Mouse (Mus musculus) CH12.LX (cell line): ENCODE measurements around the gene Ggt5. TPM values are rescaled to one million over a fixed set of nuclear protein-coding genes. Genes with fewer than 3 reads are reported as not detected.

Experiments used
- DNase-seq: peaks from one replicate; pipeline ENCODE4 v3.0.0-alpha.2; 2013; ENCODE audit errors: extremely low read depth
- H3K27ac ChIP-seq: 2 replicates; pipeline ENCODE4 v1.5.1; 2012; ENCODE audit warnings: low read depth, mild to moderate bottlenecking, control low read depth, moderate library complexity; ENCODE audit not compliant: insufficient read depth
- H3K27me3 ChIP-seq: replicated peaks from 2 replicates; pipeline ENCODE3; 2012; ENCODE audit warnings: inconsistent platforms
- H3K36me3 ChIP-seq, 2 experiments: replicated peaks in 1 of 2; 2 replicates each; pipeline versions ENCODE3 to v1.6.1; 2012; ENCODE audit warnings: inconsistent platforms in 1 of 2, low read length in 1 of 2, mild to moderate bottlenecking in 1 of 2, mixed read lengths in 1 of 2, moderate library complexity in 1 of 2; ENCODE audit not compliant: control insufficient read depth in 1 of 2, insufficient read depth in 1 of 2
- H3K4me1 ChIP-seq, 2 experiments: 2 replicates each; pipeline ENCODE4 v1.6.1; 2012; ENCODE audit warnings: inconsistent platforms in 1 of 2, moderate library complexity in 1 of 2; ENCODE audit not compliant: insufficient read depth in 2 of 2, control insufficient read depth in 1 of 2
- H3K4me2 ChIP-seq: 2 replicates; pipeline ENCODE4 v1.6.1; 2012; ENCODE audit warnings: low read depth, mild to moderate bottlenecking, control low read depth; ENCODE audit not compliant: poor library complexity, insufficient read depth, severe bottlenecking
- H3K4me3 ChIP-seq, 3 experiments: fragments of 150-350 bp in 1 of 3; sonication (generic) in 1 of 3; replicated peaks in 1 of 3; 2 replicates each; pipeline versions ENCODE3 to v1.5.1; 2011 to 2012; ENCODE audit warnings: low read depth in 2 of 3, low read length in 2 of 3, mild to moderate bottlenecking in 2 of 3, moderate library complexity in 2 of 3, control low read depth in 1 of 3, improper control_type of control experiment in 1 of 3, inconsistent platforms in 1 of 3, mixed read lengths in 1 of 3; ENCODE audit not compliant: poor library complexity in 1 of 3
- H3K79me2 ChIP-seq: replicated peaks from 2 replicates; pipeline ENCODE4 v1.6.1; 2012; ENCODE audit warnings: mild to moderate bottlenecking, moderate library complexity; ENCODE audit not compliant: control insufficient read depth, poor library complexity, insufficient read depth, severe bottlenecking; ENCODE audit errors: extremely low read depth
- H3K9ac ChIP-seq: 2 replicates; pipeline ENCODE4 v1.6.1; 2012; ENCODE audit warnings: low read depth, mild to moderate bottlenecking, control low read depth, moderate library complexity; ENCODE audit not compliant: insufficient read depth
- H3K9me3 ChIP-seq: replicated peaks from 2 replicates; pipeline ENCODE3; 2012; ENCODE audit warnings: low read length, inconsistent platforms, mixed read lengths
- BHLHE40 ChIP-seq: IDR thresholded peaks from 2 replicates; pipeline ENCODE4 v1.6.1; 2011; ENCODE audit warnings: mild to moderate bottlenecking, low read depth, low read length, improper control_type of control experiment
- CHD1 ChIP-seq: IDR thresholded peaks from 2 replicates; pipeline ENCODE4 v1.6.1; 2012; ENCODE audit warnings: low read depth, low read length, improper control_type of control experiment, inconsistent platforms
- CHD2 ChIP-seq: IDR thresholded peaks from 2 replicates; pipeline ENCODE4 v1.6.1; 2011; ENCODE audit warnings: low read length, improper control_type of control experiment
- CTCF ChIP-seq, 2 experiments: IDR thresholded peaks in 1 of 2; conservative IDR thresholded peaks in 1 of 2; 2 replicates each; pipeline ENCODE4 v1.5.1; 2011 to 2012; ENCODE audit warnings: low read depth in 2 of 2, low read length in 2 of 2, improper control_type of control experiment in 1 of 2, inconsistent platforms in 1 of 2, mild to moderate bottlenecking in 1 of 2, moderate library complexity in 1 of 2
- ELF1 ChIP-seq: IDR thresholded peaks from 2 replicates; pipeline ENCODE4 v1.6.1; 2014; ENCODE audit warnings: low read depth, mild to moderate bottlenecking, inconsistent platforms, low read length, improper control_type of control experiment
- ETS1 ChIP-seq: conservative IDR thresholded peaks from 2 replicates; pipeline ENCODE4 v1.6.1; 2012; ENCODE audit warnings: low read depth, mild to moderate bottlenecking, inconsistent platforms, low read length, improper control_type of control experiment, moderate library complexity
- GABPA ChIP-seq: IDR thresholded peaks from 2 replicates; pipeline ENCODE4 v1.6.1; 2012; ENCODE audit warnings: low read depth, low read length, improper control_type of control experiment, inconsistent platforms; ENCODE audit not compliant: insufficient replicate concordance
- JUND ChIP-seq: conservative IDR thresholded peaks from 2 replicates; pipeline ENCODE4 v1.6.1; 2011; ENCODE audit warnings: low read depth, low read length, improper control_type of control experiment
- KAT2A ChIP-seq: IDR thresholded peaks from 2 replicates; pipeline ENCODE4 v1.6.1; 2012; ENCODE audit warnings: low read length, improper control_type of control experiment, inconsistent platforms; ENCODE audit not compliant: insufficient replicate concordance
- MAFK ChIP-seq: IDR thresholded peaks from 2 replicates; pipeline ENCODE4 v1.6.1; 2011; ENCODE audit warnings: low read length, improper control_type of control experiment; ENCODE audit not compliant: insufficient replicate concordance
- MAX ChIP-seq: IDR thresholded peaks from 2 replicates; pipeline ENCODE4 v1.6.1; 2011; ENCODE audit warnings: low read length, improper control_type of control experiment
- MAZ ChIP-seq: IDR thresholded peaks from 2 replicates; pipeline ENCODE4 v1.6.1; 2012; ENCODE audit warnings: low read depth, mild to moderate bottlenecking, inconsistent platforms, low read length, improper control_type of control experiment, moderate library complexity
- MEF2A ChIP-seq: IDR thresholded peaks from 2 replicates; pipeline ENCODE4 v1.6.1; 2014; ENCODE audit warnings: low read depth, mild to moderate bottlenecking, inconsistent platforms, low read length, improper control_type of control experiment, borderline replicate concordance
- MXI1 ChIP-seq: IDR thresholded peaks from 2 replicates; pipeline ENCODE4 v1.6.1; 2011; ENCODE audit warnings: mild to moderate bottlenecking, low read depth, low read length, improper control_type of control experiment
- MYC ChIP-seq: IDR thresholded peaks from 2 replicates; pipeline ENCODE4 v1.6.1; 2011; ENCODE audit warnings: low read depth, mild to moderate bottlenecking, improper control_type of control experiment, low read length
- NRF1 ChIP-seq: IDR thresholded peaks from 2 replicates; pipeline ENCODE4 v1.6.1; 2014; ENCODE audit warnings: low read depth, mild to moderate bottlenecking, inconsistent platforms, low read length, improper control_type of control experiment, moderate library complexity
- PAX5 ChIP-seq: IDR thresholded peaks from 2 replicates; pipeline ENCODE4 v1.6.1; 2012; ENCODE audit warnings: low read length, inconsistent platforms, mixed read lengths
- RCOR1 ChIP-seq: conservative IDR thresholded peaks from 2 replicates; pipeline ENCODE4 v1.6.1; 2012; ENCODE audit warnings: low read depth, mild to moderate bottlenecking, inconsistent platforms, low read length, improper control_type of control experiment
- SMC3 ChIP-seq: IDR thresholded peaks from 2 replicates; pipeline ENCODE4 v1.6.1; 2011; ENCODE audit warnings: low read depth, low read length, improper control_type of control experiment
- TBP ChIP-seq: conservative IDR thresholded peaks from 2 replicates; pipeline ENCODE4 v1.6.1; 2011; ENCODE audit warnings: low read depth, low read length, improper control_type of control experiment
- TCF12 ChIP-seq: IDR thresholded peaks from 2 replicates; pipeline ENCODE4 v1.6.1; 2014; ENCODE audit warnings: low read depth, mild to moderate bottlenecking, inconsistent platforms, low read length, improper control_type of control experiment
- UBTF ChIP-seq: IDR thresholded peaks from 2 replicates; pipeline ENCODE4 v1.6.1; 2012; ENCODE audit warnings: low read depth, mild to moderate bottlenecking, inconsistent platforms, low read length, improper control_type of control experiment, moderate library complexity
- USF1 ChIP-seq: IDR thresholded peaks from 2 replicates; pipeline ENCODE4 v1.6.1; 2014; ENCODE audit warnings: low read depth, mild to moderate bottlenecking, inconsistent platforms, low read length, improper control_type of control experiment
- dilution Hi-C: fragments of 300-500 bp; cut with MboI; formaldehyde crosslinking; loops from 2 replicates; pipeline ENCODE4 v1.14.3; 2020; ENCODE audit warnings: low sequenced_read_pairs; ENCODE audit not compliant: extremely low pct_unique_long_range_greater_than_20kb, extremely low pct_ligation_motif_present
- in situ Hi-C: fragments of 300-500 bp; cut with MboI; formaldehyde crosslinking; loops from 3 replicates; pipeline ENCODE4 v1.14.3; 2019; ENCODE audit warnings: low sequenced_read_pairs, low pct_ligation_motif_present, low pct_unique_long_range_greater_than_20kb, mixed read lengths
- polyA plus RNA-seq: library from polyadenylated mRNA; unstranded; fragments of >175 nt; gene quantifications from 2 replicates; pipeline ENCODE4 v1.2.1, GENCODE M21; 2012; ENCODE audit warnings: low read depth; ENCODE audit not compliant: insufficient read length
- total RNA-seq, 2 experiments: library from RNA; depleted of rRNA; stranded (reverse); fragments of 300-350 nt in 1 of 2; fragments of >200 nt in 1 of 2; gene quantifications; 2 replicates each; pipeline ENCODE4 v1.2.3; 2012 to 2014

Ggt5 gene
- total and polyA plus RNA-seq, 3 experiments = not detected

GRCm38 (mm10) chr10:75657165-75657564 lies 68.0 kb downstream of the Ggt5 start:
- Histone ChIP-seq H3K79me2 (no peaks in the 10 kb centered on the region), H3K9me3 (no peaks in the 10 kb centered on the region), H3K9ac (no peak overlapping the region), H3K27me3 (no peaks in the 10 kb centered on the region), H3K36me3 (peaks cover 90 to 100% of the 10 kb centered on the region in 2 experiments), H3K4me3 (no peak overlapping the region), H3K4me2 (no peak overlapping the region), H3K4me1 (peaks cover 0 to 5% of the 10 kb centered on the region in 2 experiments; a peak in 1 of 4 replicates), H3K27ac (no peak overlapping the region)
- in situ Hi-C loops (no loop called here), dilution Hi-C loops (no loop called here)
- TF ChIP-seq JUND = no peak
- TF ChIP-seq UBTF = no peak
- TF ChIP-seq PAX5 = no peak
- no peak for TF ChIP-seq CHD2
- no peak for DNase-seq

DNA sequence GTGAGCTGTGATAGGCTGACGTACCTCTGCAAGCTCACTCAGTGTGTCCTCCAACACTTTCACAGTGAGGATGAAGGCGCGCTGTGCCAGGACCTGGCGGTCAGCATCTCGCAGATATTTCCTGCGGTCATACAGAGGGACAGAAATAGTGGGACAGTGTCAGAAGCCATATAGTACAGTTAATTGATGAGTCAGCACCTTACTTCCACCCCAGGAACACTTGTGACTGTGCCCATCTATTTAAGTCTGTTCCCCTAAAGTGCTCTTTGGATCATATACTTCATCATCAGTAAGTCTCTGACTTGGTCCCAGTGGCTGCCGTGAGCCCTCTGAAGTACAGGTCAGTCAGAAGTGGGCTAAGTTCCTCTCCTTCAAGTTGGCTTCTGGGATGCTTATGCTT lies 68.6 kb downstream of the Ggt5 start:
- Histone ChIP-seq H3K36me3 (peaks cover 90 to 100% of the 10 kb centered on the region in 2 experiments), H3K79me2 (no peaks in the 10 kb centered on the region), H3K27me3 (no peaks in the 10 kb centered on the region), H3K9me3 (no peaks in the 10 kb centered on the region), H3K4me1 (peaks cover 0 to 5% of the 10 kb centered on the region in 2 experiments; a peak in 1 of 4 replicates), H3K4me2 (no peak overlapping the region), H3K9ac (no peak overlapping the region), H3K27ac (no peak overlapping the region), H3K4me3 (no peak overlapping the region)
- TF ChIP-seq MAX (no peak), MAFK (peak; percentile 73; the same call in 1 of the 2 replicates), USF1 (no peak), KAT2A (no peak), UBTF (no peak)
- no peak for DNase-seq
- in situ Hi-C loops = no loop called here
- dilution Hi-C loops = no loop called here

GRCm38 (mm10) chr10:75661381-75661780 lies 72.2 kb downstream of the Ggt5 start:
- no peak overlapping the region for H3K27ac ChIP-seq
- H3K9me3 ChIP-seq = no peaks in the 10 kb centered on the region
- H3K4me1 ChIP-seq = peaks cover 2 to 19% of the 10 kb centered on the region in 2 experiments; a peak in 3 of 4 replicates
- TF ChIP-seq MAX (no peak), MEF2A (no peak), CTCF (conservative IDR thresholded peaks at IDR 0.05 in 1 of 2, IDR thresholded peaks at IDR 0.05 in 1 of 2; ENCODE audit: low read depth in 2 of 2, low read length in 2 of 2) (no peak), MYC (no peak), NRF1 (no peak), MAZ (no peak), PAX5 (no peak), USF1 (no peak), ELF1 (no peak), SMC3 (no peak), GABPA (no peak), MXI1 (no peak), ETS1 (no peak), RCOR1 (no peak), TBP (no peak), JUND (no peak), BHLHE40 (no peak), CHD1 (no peak), TCF12 (no peak)
- no peaks in the 10 kb centered on the region for H3K27me3 ChIP-seq
- DNase-seq = no peak
- no peak overlapping the region for H3K4me2 ChIP-seq
- in situ Hi-C loops = no loop called here
- H3K79me2 ChIP-seq = no peaks in the 10 kb centered on the region; the same call in 1 of the 2 replicates
- no peak overlapping the region for H3K4me3 ChIP-seq
- H3K36me3 ChIP-seq = peaks cover 73 to 96% of the 10 kb centered on the region in 2 experiments
- no peak overlapping the region for H3K9ac ChIP-seq
- dilution Hi-C loops = no loop called here
